18 mouse cellular contexts compared by ENCODE assay signal in genomic region chr4:120299287-120299686, GRCm38 (mm10). TPM values are rescaled to one million over a fixed set of nuclear protein-coding genes. Genes with fewer than 3 reads are reported as not detected.
DNase-seq lines count a peak whose midpoint lies in the region; ATAC-seq and TF ChIP-seq lines count a peak whose summit lies in the region.
"Had no signal": no experiment of that assay in that cellular context is flagged by ENCODE, and none has a peak within 500 bp of the region (broad histone marks: within the 10 kb centered on the region; RNA-seq: fewer than 3 reads in every experiment).

No protein-coding gene starts in this region.

- H3K4me1 ChIP-seq in midbrain, postnatal 0 days (ENCODE audit: insufficient read depth, low read length) = no peaks in the 10 kb centered on the region
- H3K4me1 ChIP-seq in midbrain, embryonic 13.5 days (replicated peaks) = no peaks in the 10 kb centered on the region
- H3K4me1 ChIP-seq: embryonic facial prominence, embryonic 15.5 days; hindbrain, embryonic 10.5 days; lung, embryonic 15.5 days had no signal

- peak; percentile 52 for TF ChIP-seq CTCF in midbrain, postnatal 0 days (IDR thresholded peaks at IDR 0.05)

- ATAC-seq in midbrain, postnatal 0 days (ENCODE audit: low FRiP score) = no peak
- ATAC-seq in midbrain, embryonic 13.5 days = no peak

- H3K36me3 ChIP-seq in midbrain, postnatal 0 days (ENCODE audit: insufficient read depth, low read length) = no peaks in the 10 kb centered on the region
- H3K36me3 ChIP-seq in midbrain, embryonic 13.5 days = no peaks in the 10 kb centered on the region
- H3K36me3 ChIP-seq: embryonic facial prominence, embryonic 15.5 days; hindbrain, embryonic 10.5 days; lung, embryonic 15.5 days had no signal

- no peak overlapping the region for H3K4me3 ChIP-seq in midbrain, postnatal 0 days (ENCODE audit: low read depth, low read length)
- H3K4me3 ChIP-seq in midbrain, embryonic 13.5 days (replicated peaks) = no peak overlapping the region
- H3K4me3 ChIP-seq: embryonic facial prominence, embryonic 15.5 days; hindbrain, embryonic 10.5 days; lung, embryonic 15.5 days had no signal

- 38% methylated on average over 7 of the region's 7 CpGs for WGBS in midbrain, postnatal 0 days
- WGBS in midbrain, embryonic 13.5 days = 62% methylated on average over 7 of the region's 7 CpGs

- intact Hi-C loops in heart, postnatal 25 days (cut with DNase I) = no loop called here

- no peaks in the 10 kb centered on the region for H3K27me3 ChIP-seq in midbrain, postnatal 0 days (ENCODE audit: insufficient read depth, low read length)
- no peaks in the 10 kb centered on the region for H3K27me3 ChIP-seq in midbrain, embryonic 13.5 days
- H3K27me3 ChIP-seq: embryonic facial prominence, embryonic 15.5 days had no signal

- no peak overlapping the region for H3K9ac ChIP-seq in midbrain, postnatal 0 days (replicated peaks; ENCODE audit: low read length, poor library complexity, severe bottlenecking)
- no peak overlapping the region for H3K9ac ChIP-seq in midbrain, embryonic 13.5 days (replicated peaks)
- H3K9ac ChIP-seq: embryonic facial prominence, embryonic 15.5 days; lung, embryonic 15.5 days had no signal

- H3K4me2 ChIP-seq in midbrain, postnatal 0 days (ENCODE audit: low read depth, low read length, poor library complexity, severe bottlenecking) = no peak overlapping the region
- no peak overlapping the region for H3K4me2 ChIP-seq in midbrain, embryonic 13.5 days (replicated peaks)
- H3K4me2 ChIP-seq: embryonic facial prominence, embryonic 15.5 days; lung, embryonic 15.5 days had no signal

- no peaks in the 10 kb centered on the region for H3K9me3 ChIP-seq in midbrain, postnatal 0 days (ENCODE audit: low read length)
- H3K9me3 ChIP-seq in midbrain, embryonic 13.5 days = no peaks in the 10 kb centered on the region
- H3K9me3 ChIP-seq: embryonic facial prominence, embryonic 15.5 days; hindbrain, embryonic 10.5 days; lung, embryonic 15.5 days had no signal

- no peak overlapping the region for H3K27ac ChIP-seq in midbrain, postnatal 0 days (ENCODE audit: low read depth, low read length)
- H3K27ac ChIP-seq in midbrain, embryonic 13.5 days = no peak overlapping the region
- H3K27ac ChIP-seq: embryonic facial prominence, embryonic 15.5 days; hindbrain, embryonic 10.5 days; lung, embryonic 15.5 days had no signal

- DNase-seq in heart, adult 11 months = peak; percentile 79
- no peak for DNase-seq in heart, postnatal 25 days (ENCODE audit: low spot score)
- peak; percentile 32 to 46 for DNase-seq in kidney, postnatal 4 days
- no peak for DNase-seq in kidney, adult 18-20 months
- DNase-seq in midbrain, postnatal 0 days (ENCODE audit: low spot score) = no peak
- DNase-seq in left cerebral cortex, adult 11 months (ENCODE audit: low spot score) = no peak
- DNase-seq in layer of hippocampus, postnatal 25 days (ENCODE audit: extremely low spot score in 1 of 2, low spot score in 1 of 2) = no peak
- DNase-seq: adrenal gland, postnatal 10 days; cerebellum, adult 11 months; cerebellum, postnatal 10 days; layer of hippocampus, postnatal 36 days; retina, postnatal 1 day had no signal

RNA-seq across cellular contexts. Expression of gene Foxo6, which starts 12.1 kb away (rescaled TPM):
- 1 to 10 TPM; 2.6 to 5.6 TPM for total RNA-seq in heart, postnatal 25 days (2021)
- total RNA-seq in midbrain, postnatal 0 days (2014; rRNA removed) = 29.0 and 34.2 TPM in 2 replicates
- polyA plus RNA-seq in midbrain, postnatal 0 days (2015; fragmentation: Nextera tagmentation; extraction: Ambion mirVana) = 1.7 TPM in 2 replicates
- 0.69 and 0.77 TPM in 2 replicates for polyA plus RNA-seq in midbrain, embryonic 13.5 days (2015; fragmentation: Nextera tagmentation; extraction: Ambion mirVana)
- total RNA-seq in layer of hippocampus, postnatal 25 days (2021) = 10 to 100 TPM; 36.3 to 37.4 TPM
- total RNA-seq: granulocyte monocyte progenitor cell, adult 5-6 weeks; monocyte, adult 5-6 weeks had no signal

Comparison
In these comparisons a context has a peak if more than half of its experiments do, and no peak if none do; other contexts are left out.
1. DNase-seq: peak in heart, adult 11 months (single experiment) and kidney, postnatal 4 days (2 of 2); none in heart, postnatal 25 days (single experiment), kidney, adult 18-20 months (single experiment), midbrain, postnatal 0 days (single experiment), left cerebral cortex, adult 11 months (single experiment) and layer of hippocampus, postnatal 25 days (0 of 2).